Mouse (Mus musculus): ENCODE results near the gene Ccdc102a. TPM values are rescaled to one million over a fixed set of nuclear protein-coding genes. Genes with fewer than 3 reads are reported as not detected.

Ccdc102a gene
- polyA plus RNA-seq, 1 experiment: 28.1 TPM

DNA sequence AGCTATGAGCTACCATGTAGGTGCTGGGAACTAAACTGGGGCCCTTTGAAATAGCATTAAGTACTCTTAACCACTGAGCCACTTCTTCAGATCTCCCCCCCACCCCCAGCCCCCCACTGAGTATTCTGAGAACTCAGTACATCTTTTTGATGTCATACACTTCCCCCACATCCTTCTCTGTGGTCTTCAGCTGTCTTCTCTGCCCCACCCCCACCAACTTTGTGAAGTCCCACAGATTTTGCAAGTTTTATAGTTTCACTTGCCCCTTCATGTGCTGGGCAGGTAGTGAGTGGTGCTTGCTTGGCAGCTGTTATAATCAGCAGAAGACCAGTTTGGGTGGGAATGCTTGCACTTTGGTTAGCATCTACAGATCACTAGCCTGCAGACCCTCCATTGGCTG is 1.4 kb upstream of the Ccdc102a start:
- Histone ChIP-seq H3ac (ENCODE audit: control insufficient read depth, insufficient read length, low read depth) (no peak overlapping the region), H3K79me2 (ENCODE audit: control insufficient read depth, insufficient read depth) (peaks cover 31% of the 10 kb centered on the region), H3K27me3 (ENCODE audit: control insufficient read depth, insufficient read depth, insufficient read length) (no peaks in the 10 kb centered on the region), H3K36me3 (ENCODE audit: control insufficient read depth, insufficient read depth) (no peaks in the 10 kb centered on the region), H3K79me3 (ENCODE audit: low read depth) (peaks cover 9% of the 10 kb centered on the region), H3K4me3 (ENCODE audit: insufficient read depth, poor library complexity, severe bottlenecking) (no peak overlapping the region)
- TF ChIP-seq MYOD1 (IDR thresholded peaks at IDR 0.05; ENCODE audit: control insufficient read depth, insufficient read length, low read depth) (no peak), CEBPB (IDR thresholded peaks at IDR 0.05; ENCODE audit: low read depth) (no peak), CTCF (IDR thresholded peaks at IDR 0.05; ENCODE audit: control insufficient read depth, insufficient read depth, insufficient read length) (no peak), FOSL1 (IDR thresholded peaks at IDR 0.05; ENCODE audit: insufficient read depth, low read length, poor library complexity, severe bottlenecking) (no peak), MAX (IDR thresholded peaks at IDR 0.05) (no peak), USF1 (IDR thresholded peaks at IDR 0.05; ENCODE audit: low read depth) (no peak), MYOG (IDR thresholded peaks at IDR 0.05; ENCODE audit: control insufficient read depth, extremely low read depth, insufficient read length) (no peak)

- Histone ChIP-seq H3K36me3 (ENCODE audit: control insufficient read depth, insufficient read depth) (peaks cover 11% of the 10 kb centered on the region), H3K4me3 (ENCODE audit: insufficient read depth, poor library complexity, severe bottlenecking) (peak overlapping the region; percentile 60), H3K79me2 (ENCODE audit: control insufficient read depth, insufficient read depth) (peaks cover 37% of the 10 kb centered on the region), H3K79me3 (ENCODE audit: low read depth) (peaks cover 15% of the 10 kb centered on the region), H3K27me3 (ENCODE audit: control insufficient read depth, insufficient read depth, insufficient read length) (no peaks in the 10 kb centered on the region), H3ac (ENCODE audit: control insufficient read depth, insufficient read length, low read depth) (peak overlapping the region; percentile 91)
- TF ChIP-seq MYOG (IDR thresholded peaks at IDR 0.05; ENCODE audit: control insufficient read depth, extremely low read depth, insufficient read length) (no peak), USF1 (IDR thresholded peaks at IDR 0.05; ENCODE audit: low read depth) (no peak), CTCF (IDR thresholded peaks at IDR 0.05; ENCODE audit: control insufficient read depth, insufficient read depth, insufficient read length) (peak; percentile 74), CEBPB (IDR thresholded peaks at IDR 0.05; ENCODE audit: low read depth) (no peak), FOSL1 (IDR thresholded peaks at IDR 0.05; ENCODE audit: insufficient read depth, low read length, poor library complexity, severe bottlenecking) (no peak)
Measured at GRCm38 (mm10) chr8:94917352-94917751, 546 bp downstream of the Ccdc102a start.

GRCm38 (mm10) chr8:94916960-94917324 is 956 bp downstream of the Ccdc102a start:
- TF ChIP-seq USF1 (IDR thresholded peaks at IDR 0.05; ENCODE audit: low read depth) (no peak), MAX (IDR thresholded peaks at IDR 0.05) (no peak), MYOG (IDR thresholded peaks at IDR 0.05; ENCODE audit: control insufficient read depth, extremely low read depth, insufficient read length) (no peak), MYOD1 (IDR thresholded peaks at IDR 0.05; ENCODE audit: control insufficient read depth, insufficient read length, low read depth) (no peak), FOSL1 (IDR thresholded peaks at IDR 0.05; ENCODE audit: insufficient read depth, low read length, poor library complexity, severe bottlenecking) (no peak), CTCF (IDR thresholded peaks at IDR 0.05; ENCODE audit: control insufficient read depth, insufficient read depth, insufficient read length) (no peak), CEBPB (IDR thresholded peaks at IDR 0.05; ENCODE audit: low read depth) (no peak)
- H3K27me3 ChIP-seq (ENCODE audit: control insufficient read depth, insufficient read depth, insufficient read length): no peaks in the 10 kb centered on the region
- H3K79me3 ChIP-seq (ENCODE audit: low read depth): peaks cover 16% of the 10 kb centered on the region
- H3K4me3 ChIP-seq (ENCODE audit: insufficient read depth, poor library complexity, severe bottlenecking): peak overlapping the region; percentile 60
- peaks cover 37% of the 10 kb centered on the region for H3K79me2 ChIP-seq (ENCODE audit: control insufficient read depth, insufficient read depth)
- H3ac ChIP-seq (ENCODE audit: control insufficient read depth, insufficient read length, low read depth): peak overlapping the region; percentile 84
- peaks cover 14% of the 10 kb centered on the region for H3K36me3 ChIP-seq (ENCODE audit: control insufficient read depth, insufficient read depth)

DNA sequence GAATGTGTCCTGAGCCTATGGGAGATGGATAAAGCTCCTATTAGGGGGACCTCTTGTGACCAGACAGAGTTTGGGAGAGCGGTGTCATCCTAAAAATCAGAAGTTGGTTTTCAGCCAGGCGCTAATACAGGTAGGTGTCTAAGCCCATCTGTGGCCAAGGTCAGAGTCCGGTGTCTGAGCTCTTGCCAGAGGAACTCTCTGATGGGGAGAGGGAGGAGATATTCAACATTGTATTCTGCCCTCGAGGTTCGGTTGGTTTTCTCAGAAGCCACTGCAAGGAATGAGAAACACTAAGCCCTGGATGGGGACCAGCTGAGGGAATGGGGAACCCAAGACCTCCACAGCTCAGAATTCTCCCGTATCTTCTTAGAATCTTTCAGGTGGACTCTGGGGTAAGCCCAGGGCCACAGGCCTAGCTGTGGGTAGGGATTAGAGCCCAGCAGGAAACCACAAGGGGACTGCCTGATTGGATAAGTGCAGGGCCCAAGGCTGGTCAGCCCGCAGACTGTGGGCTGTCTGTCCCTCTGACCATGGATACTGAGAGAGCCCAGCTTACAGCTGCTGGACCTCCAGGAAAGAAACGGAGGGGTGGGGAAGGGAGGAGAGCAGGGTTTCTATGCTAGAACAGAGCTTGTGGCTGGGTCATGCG is 1.5 kb downstream of the Ccdc102a start:
- Histone ChIP-seq H3K4me3 (ENCODE audit: insufficient read depth, poor library complexity, severe bottlenecking) (peak overlapping the region; percentile 60), H3K27me3 (ENCODE audit: control insufficient read depth, insufficient read depth, insufficient read length) (no peaks in the 10 kb centered on the region), H3ac (ENCODE audit: control insufficient read depth, insufficient read length, low read depth) (peak overlapping the region; percentile 84), H3K79me2 (ENCODE audit: control insufficient read depth, insufficient read depth) (peaks cover 37% of the 10 kb centered on the region), H3K36me3 (ENCODE audit: control insufficient read depth, insufficient read depth) (peaks cover 18% of the 10 kb centered on the region), H3K79me3 (ENCODE audit: low read depth) (peaks cover 16% of the 10 kb centered on the region)
- TF ChIP-seq USF1 (IDR thresholded peaks at IDR 0.05; ENCODE audit: low read depth) (no peak), CEBPB (IDR thresholded peaks at IDR 0.05; ENCODE audit: low read depth) (no peak), FOSL1 (IDR thresholded peaks at IDR 0.05; ENCODE audit: insufficient read depth, low read length, poor library complexity, severe bottlenecking) (no peak), CTCF (IDR thresholded peaks at IDR 0.05; ENCODE audit: control insufficient read depth, insufficient read depth, insufficient read length) (no peak), MAX (IDR thresholded peaks at IDR 0.05) (no peak), MYOD1 (IDR thresholded peaks at IDR 0.05; ENCODE audit: control insufficient read depth, insufficient read length, low read depth) (no peak), MYOG (IDR thresholded peaks at IDR 0.05; ENCODE audit: control insufficient read depth, extremely low read depth, insufficient read length) (no peak)

- H3K27me3 ChIP-seq (ENCODE audit: control insufficient read depth, insufficient read depth, insufficient read length): no peaks in the 10 kb centered on the region
- peaks cover 21% of the 10 kb centered on the region for H3K36me3 ChIP-seq (ENCODE audit: control insufficient read depth, insufficient read depth)
- peaks cover 16% of the 10 kb centered on the region for H3K79me3 ChIP-seq (ENCODE audit: low read depth)
- peaks cover 37% of the 10 kb centered on the region for H3K79me2 ChIP-seq (ENCODE audit: control insufficient read depth, insufficient read depth)
- no peak for TF ChIP-seq FOSL1 (IDR thresholded peaks at IDR 0.05; ENCODE audit: insufficient read depth, low read length, poor library complexity, severe bottlenecking)
- TF ChIP-seq CEBPB (IDR thresholded peaks at IDR 0.05; ENCODE audit: low read depth): no peak
- TF ChIP-seq CTCF (IDR thresholded peaks at IDR 0.05; ENCODE audit: control insufficient read depth, insufficient read depth, insufficient read length): no peak
- no peak for TF ChIP-seq USF1 (IDR thresholded peaks at IDR 0.05; ENCODE audit: low read depth)
- no peak for TF ChIP-seq MYOD1 (IDR thresholded peaks at IDR 0.05; ENCODE audit: control insufficient read depth, insufficient read length, low read depth)
- H3K4me3 ChIP-seq (ENCODE audit: insufficient read depth, poor library complexity, severe bottlenecking): no peak overlapping the region
- peak overlapping the region; percentile 34 for H3ac ChIP-seq (ENCODE audit: control insufficient read depth, insufficient read length, low read depth)
Measured at GRCm38 (mm10) chr8:94914701-94915101, 3.2 kb downstream of the Ccdc102a start.

All from C2C12 (cell line).